11 mouse cellular contexts compared by ENCODE assay signal in genomic region chr4:54946662-54947055, GRCm38 (mm10). TPM values are rescaled to one million over a fixed set of nuclear protein-coding genes. Genes with fewer than 3 reads are reported as not detected.
DNase-seq lines count a peak whose midpoint lies in the region; ATAC-seq and TF ChIP-seq lines count a peak whose summit lies in the region.
"Had no signal": no experiment of that assay in that cellular context is flagged by ENCODE, and none has a peak within 500 bp of the region (broad histone marks: within the 10 kb centered on the region; RNA-seq: fewer than 3 reads in every experiment).

No protein-coding gene starts in this region.

- no peaks in the 10 kb centered on the region for H3K9me3 ChIP-seq in heart, embryonic 14.5 days (ENCODE audit: control insufficient read depth, low read length)
- H3K9me3 ChIP-seq in hindbrain, embryonic 12.5 days (replicated peaks), result no peaks in the 10 kb centered on the region
- no peaks in the 10 kb centered on the region for H3K9me3 ChIP-seq in midbrain, embryonic 12.5 days

- peak overlapping the region; percentile 85 for H3K4me2 ChIP-seq in heart, embryonic 14.5 days (ENCODE audit: low read length)
- peak overlapping the region; percentile 58 for H3K4me2 ChIP-seq in hindbrain, embryonic 12.5 days (replicated peaks)
- H3K4me2 ChIP-seq in midbrain, embryonic 12.5 days (replicated peaks), result peak overlapping the region; percentile 80

- no peak for TF ChIP-seq CTCF in cortical plate, adult 2 months (IDR thresholded peaks at IDR 0.05; ENCODE audit: extremely low read depth, insufficient read depth, low read length)

- H3K27ac ChIP-seq in heart, embryonic 14.5 days (replicated peaks in 1 of 2; ENCODE audit: control insufficient read depth in 1 of 2, insufficient read depth in 1 of 2, low read depth in 2 of 2, low read length in 2 of 2), result peak overlapping the region; percentile 77 to 81
- H3K27ac ChIP-seq in cortical plate, adult 2 months (ENCODE audit: insufficient read depth, low read length), result no peak overlapping the region
- H3K27ac ChIP-seq in hindbrain, embryonic 12.5 days, result peak overlapping the region; percentile 99
- H3K27ac ChIP-seq in midbrain, embryonic 12.5 days (replicated peaks), result peak overlapping the region; percentile 98

- ATAC-seq in heart, embryonic 14.5 days (ENCODE audit: insufficient number of reproducible peaks, insufficient read depth, low FRiP score, low read depth), result no peak
- no peak for ATAC-seq in hindbrain, embryonic 12.5 days (ENCODE audit: low FRiP score)
- ATAC-seq in midbrain, embryonic 12.5 days (ENCODE audit: low FRiP score, low read depth), result no peak

- peak overlapping the region; percentile 80 for H3K9ac ChIP-seq in heart, embryonic 14.5 days (ENCODE audit: low read length)
- H3K9ac ChIP-seq in hindbrain, embryonic 12.5 days, result peak overlapping the region; percentile 97
- H3K9ac ChIP-seq in midbrain, embryonic 12.5 days (replicated peaks), result peak overlapping the region; percentile 98

- DNase-seq in heart, adult 18-20 months, result no peak
- DNase-seq in right cerebral cortex, adult 2 months (ENCODE audit: low spot score in 2 of 2), result no peak
- DNase-seq in natural killer cell, adult 2 months (ENCODE audit: low spot score in 2 of 2), result no peak
- no peak for DNase-seq in cerebellum, adult 9-11 months
- DNase-seq: cerebellum, adult 9-10 months; right cerebral cortex, postnatal 25 days had no signal

- H3K4me1 ChIP-seq in heart, embryonic 14.5 days (ENCODE audit: control insufficient read depth in 2 of 2, insufficient read depth in 2 of 2, low read length in 2 of 2), result peaks cover 4 to 19% of the 10 kb centered on the region in 2 experiments; a peak in 3 of 4 replicates
- H3K4me1 ChIP-seq in cortical plate, adult 2 months (ENCODE audit: control insufficient read depth, insufficient read depth, low read length), result peaks cover 5% of the 10 kb centered on the region
- peaks cover 11% of the 10 kb centered on the region for H3K4me1 ChIP-seq in hindbrain, embryonic 12.5 days
- H3K4me1 ChIP-seq in midbrain, embryonic 12.5 days, result peaks cover 23% of the 10 kb centered on the region

- no peaks in the 10 kb centered on the region for H3K36me3 ChIP-seq in heart, embryonic 14.5 days (ENCODE audit: control insufficient read depth, insufficient read depth, low read length)
- H3K36me3 ChIP-seq in hindbrain, embryonic 12.5 days, result no peaks in the 10 kb centered on the region
- H3K36me3 ChIP-seq in midbrain, embryonic 12.5 days, result no peaks in the 10 kb centered on the region

- H3K4me3 ChIP-seq in heart, embryonic 14.5 days (ENCODE audit: control insufficient read depth in 1 of 2, insufficient read depth in 1 of 2, low read depth in 1 of 2, low read length in 2 of 2), result peak overlapping the region; percentile 72 to 74
- H3K4me3 ChIP-seq in cortical plate, adult 2 months (ENCODE audit: insufficient read depth, low read length), result peak overlapping the region; percentile 82
- peak overlapping the region; percentile 85 for H3K4me3 ChIP-seq in hindbrain, embryonic 12.5 days
- peak overlapping the region; percentile 86 for H3K4me3 ChIP-seq in midbrain, embryonic 12.5 days

- under 1% methylated on average over 10 of the region's 10 CpGs for WGBS in heart, embryonic 14.5 days
- WGBS in hindbrain, embryonic 12.5 days, result under 1% methylated on average over 10 of the region's 10 CpGs
- WGBS in midbrain, embryonic 12.5 days, result 0% methylated on average over 10 of the region's 10 CpGs

- TF ChIP-seq POLR2A in cortical plate, adult 2 months (IDR thresholded peaks at IDR 0.05; ENCODE audit: extremely low read depth, insufficient read depth, low read length), result no peak

- H3K27me3 ChIP-seq in heart, embryonic 14.5 days (ENCODE audit: control insufficient read depth, insufficient read depth, low read length), result no peaks in the 10 kb centered on the region
- H3K27me3 ChIP-seq in hindbrain, embryonic 12.5 days, result no peaks in the 10 kb centered on the region
- H3K27me3 ChIP-seq in midbrain, embryonic 12.5 days, result no peaks in the 10 kb centered on the region

RNA-seq across cellular contexts. Expression of gene Zfp462, which starts 1.8 kb away (rescaled TPM):
- 1.7 and 3.7 TPM in 2 replicates for polyA plus RNA-seq in heart, embryonic 14.5 days (2014; fragmentation: Nextera tagmentation; extraction: Ambion mirVana)
- 1 to 10 TPM; 2.9 to 4.6 TPM for total RNA-seq in heart, adult 18-20 months (2021)
- polyA plus RNA-seq in cortical plate, adult 2 months (2012; rRNA removed), result 16.0 and 16.6 TPM in 2 replicates
- polyA plus RNA-seq in hindbrain, embryonic 12.5 days (2016; fragmentation: Nextera tagmentation; extraction: Ambion mirVana), result 16.3 and 18.3 TPM in 2 replicates
- 20.2 and 23.6 TPM in 2 replicates for polyA plus RNA-seq in midbrain, embryonic 12.5 days (2016; fragmentation: Nextera tagmentation; extraction: Ambion mirVana)
- total RNA-seq: MEL had no signal
